Mouse (Mus musculus) cortical plate, adult 2 months (tissue): ENCODE results near the gene Fbxw8. TPM values are rescaled to one million over a fixed set of nuclear protein-coding genes. Genes with fewer than 3 reads are reported as not detected.

Source experiments
- H3K27ac ChIP-seq: fragments of 200-500 bp; 2 replicates; pipeline ENCODE4 v1.5.1; 2012; ENCODE audit warnings: low read length, control low read depth, inconsistent platforms; ENCODE audit not compliant: insufficient read depth
- H3K4me1 ChIP-seq: fragments of 200-500 bp; 2 replicates; pipeline ENCODE4 v1.6.1; 2011; ENCODE audit warnings: low read length; ENCODE audit not compliant: control insufficient read depth, insufficient read depth
- H3K4me3 ChIP-seq: fragments of 200-500 bp; 2 replicates; pipeline ENCODE4 v1.5.1; 2011; ENCODE audit warnings: mild to moderate bottlenecking, low read length, control low read depth; ENCODE audit not compliant: insufficient read depth
- CTCF ChIP-seq: fragments of 200-500 bp; IDR thresholded peaks from 2 replicates; pipeline ENCODE4 v1.5.1; 2011; ENCODE audit warnings: mild to moderate bottlenecking, control low read depth, low read length; ENCODE audit not compliant: insufficient read depth; ENCODE audit errors: extremely low read depth
- POLR2A ChIP-seq: fragments of 200-500 bp; IDR thresholded peaks from 2 replicates; pipeline ENCODE4 v1.6.1; 2011; ENCODE audit warnings: mild to moderate bottlenecking, low read length, control low read depth; ENCODE audit not compliant: insufficient read depth; ENCODE audit errors: extremely low read depth
- polyA plus RNA-seq: library from polyadenylated mRNA; depleted of rRNA; stranded (reverse); fragments of >200 nt; gene quantifications from 2 replicates; pipeline ENCODE4 v1.2.3, GENCODE M21; 2012; rRNA removed

Gene Fbxw8
- polyA plus RNA-seq, 1 experiment = 31.8 TPM

- Histone ChIP-seq H3K4me1 (no peaks in the 10 kb centered on the region), H3K27ac (no peak overlapping the region), H3K4me3 (no peak overlapping the region)
- no peak for TF ChIP-seq CTCF
- TF ChIP-seq POLR2A = no peak
Measured at GRCm38 (mm10) chr5:118023053-118023452, 132.2 kb downstream of the Fbxw8 start.

GRCm38 (mm10) chr5:118019905-118020304, 135.4 kb downstream of the Fbxw8 start:
- TF ChIP-seq POLR2A (no peak), CTCF (no peak)
- peaks cover 2% of the 10 kb centered on the region; the same call in 1 of the 2 replicates for H3K4me1 ChIP-seq
- H3K4me3 ChIP-seq = no peak overlapping the region
- H3K27ac ChIP-seq = no peak overlapping the region

GRCm38 (mm10) chr5:118017527-118017926, 137.7 kb downstream of the Fbxw8 start:
- Histone ChIP-seq H3K4me1 (peaks cover 2% of the 10 kb centered on the region; the same call in 1 of the 2 replicates), H3K27ac (no peak overlapping the region), H3K4me3 (no peak overlapping the region)
- TF ChIP-seq POLR2A (no peak), CTCF (no peak)

GRCm38 (mm10) chr5:118015669-118016068, 139.6 kb downstream of the Fbxw8 start:
- H3K4me1 ChIP-seq = peaks cover 4% of the 10 kb centered on the region; the same call in 1 of the 2 replicates
- TF ChIP-seq POLR2A (no peak), CTCF (no peak)
- no peak overlapping the region for H3K4me3 ChIP-seq
- H3K27ac ChIP-seq = no peak overlapping the region

GRCm38 (mm10) chr5:118015028-118015427, 140.2 kb downstream of the Fbxw8 start:
- TF ChIP-seq CTCF = no peak
- TF ChIP-seq POLR2A = no peak
- no peak overlapping the region for H3K27ac ChIP-seq
- peaks cover 4% of the 10 kb centered on the region; the same call in 1 of the 2 replicates for H3K4me1 ChIP-seq
- no peak overlapping the region for H3K4me3 ChIP-seq

Other genes starting within 250 kb of the Fbxw8 start
- 90.4 and 92.1 TPM in 2 replicates for gene Fbxo21, start 178.7 kb downstream of the Fbxw8 start, polyA plus RNA-seq
- gene Tesc, start 127.7 kb downstream of the Fbxw8 start, polyA plus RNA-seq = 47.6 and 54.6 TPM in 2 replicates
- 15.5 and 16.9 TPM in 2 replicates for gene Hrk, start 9.2 kb upstream of the Fbxw8 start, polyA plus RNA-seq
- gene Rnft2, start 89.7 kb upstream of the Fbxw8 start, polyA plus RNA-seq = 61.3 and 61.6 TPM in 2 replicates
- gene 2410131K14Rik, start 89.8 kb upstream of the Fbxw8 start, polyA plus RNA-seq = 13.6 and 15.0 TPM in 2 replicates